Mouse (Mus musculus) CH12.LX (cell line): Measurements from ENCODE around the gene Psg21. TPM values are rescaled to one million over a fixed set of nuclear protein-coding genes. Genes with fewer than 3 reads are reported as not detected.
"Not testable (repeated sequence)": the region's sequence is repeated elsewhere in the genome, so short reads cannot be mapped to it uniquely, and the experiment has no call there.

Experiments used
- DNase-seq: peaks from one replicate; pipeline ENCODE4 v3.0.0-alpha.2; 2013; ENCODE audit errors: extremely low read depth
- H3K27ac ChIP-seq: 2 replicates; pipeline ENCODE4 v1.5.1; 2012; ENCODE audit warnings: low read depth, mild to moderate bottlenecking, control low read depth, moderate library complexity; ENCODE audit not compliant: insufficient read depth
- H3K27me3 ChIP-seq: replicated peaks from 2 replicates; pipeline ENCODE3; 2012; ENCODE audit warnings: inconsistent platforms
- H3K36me3 ChIP-seq, 2 experiments: replicated peaks in 1 of 2; 2 replicates each; pipeline versions ENCODE3 to v1.6.1; 2012; ENCODE audit warnings: inconsistent platforms in 1 of 2, low read length in 1 of 2, mild to moderate bottlenecking in 1 of 2, mixed read lengths in 1 of 2, moderate library complexity in 1 of 2; ENCODE audit not compliant: control insufficient read depth in 1 of 2, insufficient read depth in 1 of 2
- H3K4me1 ChIP-seq, 2 experiments: 2 replicates each; pipeline ENCODE4 v1.6.1; 2012; ENCODE audit warnings: inconsistent platforms in 1 of 2, moderate library complexity in 1 of 2; ENCODE audit not compliant: insufficient read depth in 2 of 2, control insufficient read depth in 1 of 2
- H3K4me2 ChIP-seq: 2 replicates; pipeline ENCODE4 v1.6.1; 2012; ENCODE audit warnings: low read depth, mild to moderate bottlenecking, control low read depth; ENCODE audit not compliant: poor library complexity, insufficient read depth, severe bottlenecking
- H3K4me3 ChIP-seq, 3 experiments: fragments of 150-350 bp in 1 of 3; sonication (generic) in 1 of 3; replicated peaks in 1 of 3; 2 replicates each; pipeline versions ENCODE3 to v1.5.1; 2011 to 2012; ENCODE audit warnings: low read depth in 2 of 3, low read length in 2 of 3, mild to moderate bottlenecking in 2 of 3, moderate library complexity in 2 of 3, control low read depth in 1 of 3, improper control_type of control experiment in 1 of 3, inconsistent platforms in 1 of 3, mixed read lengths in 1 of 3; ENCODE audit not compliant: poor library complexity in 1 of 3
- H3K79me2 ChIP-seq: replicated peaks from 2 replicates; pipeline ENCODE4 v1.6.1; 2012; ENCODE audit warnings: mild to moderate bottlenecking, moderate library complexity; ENCODE audit not compliant: control insufficient read depth, poor library complexity, insufficient read depth, severe bottlenecking; ENCODE audit errors: extremely low read depth
- H3K9ac ChIP-seq: 2 replicates; pipeline ENCODE4 v1.6.1; 2012; ENCODE audit warnings: low read depth, mild to moderate bottlenecking, control low read depth, moderate library complexity; ENCODE audit not compliant: insufficient read depth
- H3K9me3 ChIP-seq: replicated peaks from 2 replicates; pipeline ENCODE3; 2012; ENCODE audit warnings: low read length, inconsistent platforms, mixed read lengths
- CTCF ChIP-seq, 2 experiments: IDR thresholded peaks in 1 of 2; conservative IDR thresholded peaks in 1 of 2; 2 replicates each; pipeline ENCODE4 v1.5.1; 2011 to 2012; ENCODE audit warnings: low read depth in 2 of 2, low read length in 2 of 2, improper control_type of control experiment in 1 of 2, inconsistent platforms in 1 of 2, mild to moderate bottlenecking in 1 of 2, moderate library complexity in 1 of 2
- MAX ChIP-seq: IDR thresholded peaks from 2 replicates; pipeline ENCODE4 v1.6.1; 2011; ENCODE audit warnings: low read length, improper control_type of control experiment
- RAD21 ChIP-seq: IDR thresholded peaks from 2 replicates; pipeline ENCODE4 v1.6.1; 2011; ENCODE audit warnings: low read depth, mild to moderate bottlenecking, low read length, improper control_type of control experiment, moderate library complexity
- SMC3 ChIP-seq: IDR thresholded peaks from 2 replicates; pipeline ENCODE4 v1.6.1; 2011; ENCODE audit warnings: low read depth, low read length, improper control_type of control experiment
- dilution Hi-C: fragments of 300-500 bp; cut with MboI; formaldehyde crosslinking; loops from 2 replicates; pipeline ENCODE4 v1.14.3; 2020; ENCODE audit warnings: low sequenced_read_pairs; ENCODE audit not compliant: extremely low pct_unique_long_range_greater_than_20kb, extremely low pct_ligation_motif_present
- in situ Hi-C: fragments of 300-500 bp; cut with MboI; formaldehyde crosslinking; loops from 3 replicates; pipeline ENCODE4 v1.14.3; 2019; ENCODE audit warnings: low sequenced_read_pairs, low pct_ligation_motif_present, low pct_unique_long_range_greater_than_20kb, mixed read lengths
- polyA plus RNA-seq: library from polyadenylated mRNA; unstranded; fragments of >175 nt; gene quantifications from 2 replicates; pipeline ENCODE4 v1.2.1, GENCODE M21; 2012; ENCODE audit warnings: low read depth; ENCODE audit not compliant: insufficient read length
- total RNA-seq, 2 experiments: library from RNA; depleted of rRNA; stranded (reverse); fragments of 300-350 nt in 1 of 2; fragments of >200 nt in 1 of 2; gene quantifications; 2 replicates each; pipeline ENCODE4 v1.2.3; 2012 to 2014

Gene Psg21
- total and polyA plus RNA-seq, 3 experiments: not detected

GRCm38 (mm10) chr7:18679772-18680171, 23.2 kb upstream of the Psg21 start:
- peak; percentile 31 for DNase-seq
- peak; percentile 53 for TF ChIP-seq SMC3
- TF ChIP-seq MAX: no peak
- TF ChIP-seq CTCF (conservative IDR thresholded peaks at IDR 0.05 in 1 of 2, IDR thresholded peaks at IDR 0.05 in 1 of 2; ENCODE audit: low read depth in 2 of 2, low read length in 2 of 2): peak; percentile 56 to 78
- peak; percentile 81 for TF ChIP-seq RAD21
- dilution Hi-C loops (no loop called here), in situ Hi-C loops (no loop called here)
- Histone ChIP-seq H3K36me3 (no peaks in the 10 kb centered on the region), H3K4me2 (no peak overlapping the region), H3K4me1 (no peaks in the 10 kb centered on the region), H3K9ac (no peak overlapping the region), H3K9me3 (no peaks in the 10 kb centered on the region), H3K27me3 (peaks cover 29% of the 10 kb centered on the region), H3K27ac (no peak overlapping the region), H3K4me3 (no peak overlapping the region), H3K79me2 (no peaks in the 10 kb centered on the region)

- H3K9me3 ChIP-seq, in situ Hi-C loops, dilution Hi-C loops: not testable (repeated sequence)
These were observed 29.6 kb downstream of the Psg21 start for GRCm38 (mm10) chr7:18626921-18627320.

GRCm38 (mm10) chr7:18616401-18616800, 40.1 kb downstream of the Psg21 start, which contains the start of gene Psg23:
Gene Psg23, minus strand, starts transcription at chr7:18616501.
- H3K27me3 ChIP-seq, DNase-seq, H3K4me3 ChIP-seq, in situ Hi-C loops, dilution Hi-C loops, H3K79me2 ChIP-seq, H3K4me1 ChIP-seq, H3K9me3 ChIP-seq, H3K27ac ChIP-seq, H3K36me3 ChIP-seq, H3K9ac ChIP-seq, H3K4me2 ChIP-seq: not testable (repeated sequence)

More at GRCm38 (mm10) chr7:18626921-18627320, 29.6 kb downstream of the Psg21 start:
- not testable (repeated sequence) for H3K4me3 ChIP-seq, H3K9ac ChIP-seq, H3K79me2 ChIP-seq, H3K4me2 ChIP-seq, H3K27me3 ChIP-seq, H3K27ac ChIP-seq, H3K4me1 ChIP-seq, H3K36me3 ChIP-seq
- DNase-seq: peak; percentile 1

Other genes with a start within 250 kb of the Psg21 start
- gene Psg28, start 224.7 kb downstream of the Psg21 start, total RNA-seq (2012; rRNA removed): not detected in 2 replicates
- not detected in 2 replicates for gene Psg28, start 224.7 kb downstream of the Psg21 start, total RNA-seq (2014; rRNA removed)
- gene Psg28, start 224.7 kb downstream of the Psg21 start, polyA plus RNA-seq: not detected in 2 replicates
- not detected in 2 replicates for gene Psg26, start 172.5 kb downstream of the Psg21 start, total RNA-seq (2012; rRNA removed)
- gene Psg26, start 172.5 kb downstream of the Psg21 start, total RNA-seq (2014; rRNA removed): not detected in 2 replicates
- gene Psg26, start 172.5 kb downstream of the Psg21 start, polyA plus RNA-seq: not detected in 2 replicates
- not detected in 2 replicates for gene Psg25, start 124.5 kb downstream of the Psg21 start, total RNA-seq (2012; rRNA removed)
- not detected in 2 replicates for gene Psg25, start 124.5 kb downstream of the Psg21 start, total RNA-seq (2014; rRNA removed)
- not detected in 2 replicates for gene Psg25, start 124.5 kb downstream of the Psg21 start, polyA plus RNA-seq
- not detected in 2 replicates for gene Psg27, start 89.4 kb downstream of the Psg21 start, total RNA-seq (2012; rRNA removed)
- gene Psg27, start 89.4 kb downstream of the Psg21 start, total RNA-seq (2014; rRNA removed): not detected in 2 replicates
- not detected in 2 replicates for gene Psg27, start 89.4 kb downstream of the Psg21 start, polyA plus RNA-seq
- gene Psg23, start 40.2 kb downstream of the Psg21 start, total RNA-seq (2012; rRNA removed): not detected in 2 replicates
- not detected in 2 replicates for gene Psg23, start 40.2 kb downstream of the Psg21 start, total RNA-seq (2014; rRNA removed)
- gene Psg23, start 40.2 kb downstream of the Psg21 start, polyA plus RNA-seq: not detected in 2 replicates
- not detected in 2 replicates for gene Psg20, start 29.5 kb upstream of the Psg21 start, total RNA-seq (2012; rRNA removed)
- gene Psg20, start 29.5 kb upstream of the Psg21 start, total RNA-seq (2014; rRNA removed): not detected in 2 replicates
- not detected in 2 replicates for gene Psg20, start 29.5 kb upstream of the Psg21 start, polyA plus RNA-seq
- gene Psg22, start 61.4 kb upstream of the Psg21 start, total RNA-seq (2012; rRNA removed): not detected in 2 replicates
- not detected in 2 replicates for gene Psg22, start 61.4 kb upstream of the Psg21 start, total RNA-seq (2014; rRNA removed)
- not detected in 2 replicates for gene Psg22, start 61.4 kb upstream of the Psg21 start, polyA plus RNA-seq
- not detected in 2 replicates for gene Psg19, start 141.8 kb upstream of the Psg21 start, total RNA-seq (2012; rRNA removed)
- gene Psg19, start 141.8 kb upstream of the Psg21 start, total RNA-seq (2014; rRNA removed): not detected in 2 replicates
- not detected in 2 replicates for gene Psg19, start 141.8 kb upstream of the Psg21 start, polyA plus RNA-seq
- not detected in 2 replicates for gene Psg17, start 164.9 kb upstream of the Psg21 start, total RNA-seq (2012; rRNA removed)
- not detected in 2 replicates for gene Psg17, start 164.9 kb upstream of the Psg21 start, total RNA-seq (2014; rRNA removed)
- not detected in 2 replicates for gene Psg17, start 164.9 kb upstream of the Psg21 start, polyA plus RNA-seq
- not detected in 2 replicates for gene Mill2, start 183.2 kb upstream of the Psg21 start, total RNA-seq (2012; rRNA removed)
- not detected in 2 replicates for gene Mill2, start 183.2 kb upstream of the Psg21 start, total RNA-seq (2014; rRNA removed)
- not detected in 2 replicates for gene Mill2, start 183.2 kb upstream of the Psg21 start, polyA plus RNA-seq
- 0.25 and 0.51 TPM in 2 replicates for gene Pglyrp1, start 214.6 kb upstream of the Psg21 start, total RNA-seq (2012; rRNA removed)
- 0.45 TPM in 1 of 2 replicates, not detected in the other for gene Pglyrp1, start 214.6 kb upstream of the Psg21 start, total RNA-seq (2014; rRNA removed)
- 3.8 and 4.7 TPM in 2 replicates for gene Pglyrp1, start 214.6 kb upstream of the Psg21 start, polyA plus RNA-seq